Mouse (Mus musculus) hindbrain, embryonic 15.5 days (tissue): ENCODE measurements around the gene Ghrh. TPM values are rescaled to one million over a fixed set of nuclear protein-coding genes. Genes with fewer than 3 reads are reported as not detected.

Experiments used
- ATAC-seq: fragments of 200-750 bp; cut with Nextera tagmentation; 2 replicates; pipeline ENCODE4 v1.8.0; 2017; ENCODE audit warnings: low read depth, moderate number of reproducible peaks, moderate TSS enrichment; ENCODE audit not compliant: low FRiP score
- H3K27ac ChIP-seq: fragments of 300-500 bp; sonication (generic); replicated peaks from 2 replicates; pipeline ENCODE4 v1.5.1; 2015; ENCODE audit warnings: mild to moderate bottlenecking, inconsistent platforms
- H3K27me3 ChIP-seq: fragments of 300-500 bp; sonication (generic); 2 replicates; pipeline ENCODE4 v1.6.1; 2015; ENCODE audit warnings: control low read depth, inconsistent platforms
- H3K36me3 ChIP-seq: fragments of 300-500 bp; sonication (generic); 2 replicates; pipeline ENCODE4 v1.6.1; 2015; ENCODE audit warnings: control low read depth, inconsistent platforms
- H3K4me1 ChIP-seq: fragments of 300-500 bp; sonication (generic); replicated peaks from 2 replicates; pipeline ENCODE4 v1.6.1; 2015; ENCODE audit warnings: control low read depth, inconsistent platforms
- H3K4me2 ChIP-seq: fragments of 300-500 bp; sonication (generic); 2 replicates; pipeline ENCODE4 v1.6.1; 2015; ENCODE audit warnings: moderate library complexity, mild to moderate bottlenecking, inconsistent platforms
- H3K4me3 ChIP-seq: fragments of 300-500 bp; sonication (generic); 2 replicates; pipeline ENCODE4 v1.5.1; 2015; ENCODE audit warnings: mild to moderate bottlenecking, inconsistent platforms
- H3K9ac ChIP-seq: fragments of 300-500 bp; sonication (generic); 2 replicates; pipeline ENCODE4 v1.6.1; 2015; ENCODE audit warnings: inconsistent platforms
- H3K9me3 ChIP-seq: fragments of 300-500 bp; sonication (generic); 2 replicates; pipeline ENCODE4 v1.6.1; 2016; ENCODE audit warnings: control low read depth, inconsistent platforms
- WGBS: fragments of 180-500 bp; shearing (Covaris S2); methylation state at CpG from one replicate; pipeline ENCODE4 v1.1.7; 2015; 5-methylcytosine and 5-hydroxymethylcytosine counted together
- polyA plus RNA-seq: library from polyadenylated mRNA; unstranded; fragments of >200 nt; fragmentation: Nextera tagmentation; extraction: Ambion mirVana; gene quantifications from 2 replicates; pipeline ENCODE4 v1.2.1, GENCODE M21; 2015

Ghrh gene
- polyA plus RNA-seq, 1 experiment from 2014 or later: 1.3 TPM

DNA sequence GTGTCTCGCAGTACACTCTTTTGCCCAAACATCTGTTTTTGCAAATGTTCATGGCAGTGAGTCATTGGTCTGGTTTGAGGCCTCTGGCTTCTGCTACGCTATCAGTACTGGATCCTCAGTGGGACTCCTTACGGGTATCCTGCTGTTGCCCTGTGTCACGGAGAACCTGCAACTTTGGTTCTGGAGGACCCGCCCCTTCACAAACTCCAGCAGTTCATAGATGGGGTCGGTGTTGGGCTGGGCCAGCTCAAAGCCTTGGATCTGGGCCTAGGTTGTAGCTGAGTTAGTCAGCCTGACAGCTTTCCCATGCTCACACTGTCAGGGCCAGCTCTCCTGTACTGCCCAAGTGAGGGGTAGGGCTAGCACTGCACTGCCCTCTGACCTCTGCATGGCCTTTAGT is 47.3 kb downstream of the Ghrh start:
- no peaks in the 10 kb centered on the region for H3K27me3 ChIP-seq
- H3K27ac ChIP-seq: no peak overlapping the region
- WGBS: 94% methylated on average over 6 of the region's 6 CpGs
- H3K9me3 ChIP-seq: no peaks in the 10 kb centered on the region
- no peak overlapping the region for H3K4me3 ChIP-seq
- 0 out of 2 replicates have a peak, but pooled peaks cover 9% of the 10 kb centered on the region for H3K4me1 ChIP-seq
- no peak overlapping the region for H3K9ac ChIP-seq
- no peak overlapping the region for H3K4me2 ChIP-seq
- ATAC-seq: 0 out of 2 replicates have a peak, but pooled peaks have one; percentile 45
- H3K36me3 ChIP-seq: peaks cover 79% of the 10 kb centered on the region

DNA sequence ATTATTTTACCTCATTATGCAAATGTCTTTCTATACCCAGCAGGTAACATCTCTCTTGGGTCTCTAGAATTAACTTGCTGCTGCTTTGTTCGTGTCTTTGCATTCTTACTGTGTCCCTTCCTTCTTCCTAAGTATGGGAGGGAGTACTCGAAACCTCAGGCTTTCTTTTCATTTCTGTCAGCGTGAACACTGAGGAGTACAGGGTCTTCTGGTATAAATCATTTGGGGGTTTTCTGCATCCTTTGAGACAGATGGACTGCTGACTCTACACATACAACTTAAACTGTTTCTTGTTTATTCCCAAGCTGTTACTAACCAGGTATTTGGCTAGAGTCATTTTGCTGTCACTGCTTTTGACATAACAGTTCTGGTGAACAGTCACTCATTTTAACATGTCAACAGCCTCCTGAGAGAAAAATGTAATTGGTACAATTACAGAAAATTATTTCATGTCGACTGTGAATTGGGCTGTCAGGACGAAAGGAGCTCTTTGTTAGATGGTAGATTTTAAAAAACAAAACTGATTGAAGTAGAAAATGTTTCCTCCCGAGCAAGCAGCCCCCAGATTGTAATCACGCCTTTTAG is 51.1 kb downstream of the Ghrh start:
- H3K4me3 ChIP-seq: no peak overlapping the region
- H3K9ac ChIP-seq: no peak overlapping the region
- ATAC-seq: no peak
- 0 out of 2 replicates have a peak, but pooled peaks cover 5% of the 10 kb centered on the region for H3K4me1 ChIP-seq
- 72% methylated on average over 7 of the region's 7 CpGs for WGBS
- no peaks in the 10 kb centered on the region for H3K9me3 ChIP-seq
- H3K4me2 ChIP-seq: no peak overlapping the region
- peaks cover 81% of the 10 kb centered on the region for H3K36me3 ChIP-seq
- peak overlapping the region; percentile 31; the same call in 1 of the 2 replicates for H3K27ac ChIP-seq
- H3K27me3 ChIP-seq: no peaks in the 10 kb centered on the region

DNA sequence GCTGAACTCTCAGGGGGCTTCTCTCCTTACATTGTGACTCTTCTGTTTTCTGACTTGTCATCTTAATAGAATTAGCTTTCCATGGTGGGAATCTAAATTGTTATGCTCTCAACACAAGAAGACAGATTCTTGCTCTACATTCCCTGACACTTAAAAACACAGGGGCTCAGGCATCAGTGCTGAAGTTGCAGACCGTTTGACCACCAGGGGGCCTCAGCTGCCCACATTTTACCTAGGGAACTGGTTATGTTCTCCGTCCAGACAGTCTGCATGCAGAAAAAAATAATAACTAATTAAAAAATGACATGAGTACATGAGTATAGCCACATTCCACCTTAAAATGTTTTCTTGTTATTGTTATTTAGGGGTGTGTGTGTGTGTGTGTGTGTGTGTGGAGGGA is 55.2 kb downstream of the Ghrh start:
- H3K4me2 ChIP-seq: no peak overlapping the region
- H3K36me3 ChIP-seq: peaks cover 65% of the 10 kb centered on the region
- H3K27ac ChIP-seq: no peak overlapping the region
- no peaks in the 10 kb centered on the region for H3K9me3 ChIP-seq
- WGBS: 14% methylated on average over 2 of the region's 2 CpGs
- 0 out of 2 replicates have a peak, but pooled peaks cover 10% of the 10 kb centered on the region for H3K4me1 ChIP-seq
- H3K27me3 ChIP-seq: no peaks in the 10 kb centered on the region
- no peak for ATAC-seq
- no peak overlapping the region for H3K4me3 ChIP-seq
- H3K9ac ChIP-seq: no peak overlapping the region

DNA sequence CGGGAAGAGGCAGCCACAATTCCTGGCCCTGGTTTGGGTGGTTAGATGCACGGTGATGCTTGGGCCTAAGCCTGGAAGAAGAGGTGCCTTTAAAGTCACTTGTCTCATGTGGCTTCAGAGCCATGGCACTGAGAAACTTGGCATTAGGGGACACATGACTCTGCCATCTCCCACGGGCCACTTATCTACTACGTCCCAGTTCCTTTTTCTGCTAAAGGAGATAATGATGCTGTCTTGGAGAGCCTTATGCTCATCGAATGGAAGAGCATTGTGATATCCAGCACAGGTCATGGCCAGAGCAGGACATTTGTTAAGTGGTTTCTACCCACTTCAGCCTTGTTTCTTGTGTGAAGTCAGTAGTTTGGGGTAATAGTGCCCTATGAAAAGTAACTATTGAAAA is 58.3 kb downstream of the Ghrh start:
- no peak for ATAC-seq
- no peak overlapping the region for H3K9ac ChIP-seq
- no peak overlapping the region for H3K4me2 ChIP-seq
- WGBS: 90% methylated on average over 5 of the region's 5 CpGs
- H3K27ac ChIP-seq: no peak overlapping the region
- no peak overlapping the region for H3K4me3 ChIP-seq
- H3K36me3 ChIP-seq: peaks cover 62% of the 10 kb centered on the region
- 0 out of 2 replicates have a peak, but pooled peaks cover 5% of the 10 kb centered on the region for H3K4me1 ChIP-seq
- H3K9me3 ChIP-seq: no peaks in the 10 kb centered on the region
- H3K27me3 ChIP-seq: no peaks in the 10 kb centered on the region

DNA sequence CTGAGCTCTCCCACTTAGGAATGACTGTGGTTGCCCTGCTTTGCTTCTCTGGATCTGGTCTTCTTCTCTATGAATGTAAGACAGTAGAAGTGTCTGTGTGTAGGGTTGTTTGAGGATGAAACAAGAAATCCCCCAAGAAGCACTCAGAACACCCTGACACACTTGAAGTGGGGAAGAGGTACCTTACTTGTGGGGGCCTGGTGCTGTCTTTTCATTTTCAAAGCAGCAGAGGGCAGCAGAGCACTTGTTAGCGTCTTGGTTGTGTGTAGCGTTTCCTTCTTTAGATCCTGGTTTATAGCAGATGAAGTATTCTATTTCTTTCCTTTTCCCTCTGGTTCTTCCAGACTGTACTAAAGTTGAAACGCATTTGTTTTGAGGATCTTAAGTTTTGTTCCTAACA is 59.8 kb downstream of the Ghrh start:
- ATAC-seq: no peak

DNA sequence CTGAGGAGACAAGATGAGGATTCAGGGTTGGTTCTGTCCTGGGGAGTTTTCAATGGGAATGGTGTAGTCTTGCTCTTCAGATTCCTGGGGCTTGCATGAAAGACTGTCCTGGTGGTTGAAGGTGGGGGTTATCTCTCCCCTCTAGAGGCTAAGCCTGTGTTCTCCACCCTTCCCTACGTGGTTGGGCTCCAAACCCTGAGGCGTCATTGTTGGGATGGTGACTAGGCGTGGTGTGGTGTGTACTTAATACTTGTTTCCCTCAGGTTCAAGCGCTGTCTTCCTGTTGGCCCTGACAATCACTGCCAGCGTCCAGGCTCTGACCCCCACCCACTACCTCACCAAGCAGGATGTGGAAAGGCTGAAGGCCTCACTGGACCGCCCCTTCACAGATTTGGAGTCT is 64.0 kb downstream of the Ghrh start:
- H3K36me3 ChIP-seq: peaks cover 25% of the 10 kb centered on the region
- no peaks in the 10 kb centered on the region for H3K27me3 ChIP-seq
- no peak overlapping the region for H3K4me3 ChIP-seq
- no peaks in the 10 kb centered on the region for H3K9me3 ChIP-seq
- no peak overlapping the region for H3K27ac ChIP-seq
- H3K9ac ChIP-seq: no peak overlapping the region
- H3K4me1 ChIP-seq: peaks cover 26% of the 10 kb centered on the region
- ATAC-seq: no peak
- 85% methylated on average over 6 of the region's 6 CpGs for WGBS
- H3K4me2 ChIP-seq: no peak overlapping the region

More for the DNA sequence above, 59.8 kb downstream of the Ghrh start:
- H3K9me3 ChIP-seq: no peaks in the 10 kb centered on the region
- H3K27ac ChIP-seq: no peak overlapping the region
- H3K9ac ChIP-seq: no peak overlapping the region
- 18% methylated on average over 3 of the region's 3 CpGs for WGBS
- no peaks in the 10 kb centered on the region for H3K27me3 ChIP-seq
- H3K4me2 ChIP-seq: no peak overlapping the region
- H3K4me1 ChIP-seq: 0 out of 2 replicates have a peak, but pooled peaks cover 5% of the 10 kb centered on the region
- H3K4me3 ChIP-seq: no peak overlapping the region
- peaks cover 57% of the 10 kb centered on the region for H3K36me3 ChIP-seq

Other genes with a start within 250 kb of the Ghrh start
- gene Samhd1, start 212.2 kb downstream of the Ghrh start, polyA plus RNA-seq: 9.7 and 12.3 TPM in 2 replicates
- 6.3 and 7.5 TPM in 2 replicates for gene Rbl1, start 143.0 kb downstream of the Ghrh start, polyA plus RNA-seq
- gene Rpn2, start 68.5 kb downstream of the Ghrh start, polyA plus RNA-seq: 222 and 223 TPM in 2 replicates
- 0.36 and 0.75 TPM in 2 replicates for gene Mroh8, start 68.0 kb downstream of the Ghrh start, polyA plus RNA-seq
- gene Manbal, start 20.1 kb upstream of the Ghrh start, polyA plus RNA-seq: 102 and 114 TPM in 2 replicates
- 34.4 and 38.4 TPM in 2 replicates for gene Src, start 70.9 kb upstream of the Ghrh start, polyA plus RNA-seq
- gene Nnat, start 212.6 kb upstream of the Ghrh start, polyA plus RNA-seq: 6,864 and 7,318 TPM in 2 replicates
- 249 and 272 TPM in 2 replicates for gene Blcap, start 223.8 kb upstream of the Ghrh start, polyA plus RNA-seq